ENCODE assay signal across 9 mouse cellular contexts in the genomic region with DNA sequence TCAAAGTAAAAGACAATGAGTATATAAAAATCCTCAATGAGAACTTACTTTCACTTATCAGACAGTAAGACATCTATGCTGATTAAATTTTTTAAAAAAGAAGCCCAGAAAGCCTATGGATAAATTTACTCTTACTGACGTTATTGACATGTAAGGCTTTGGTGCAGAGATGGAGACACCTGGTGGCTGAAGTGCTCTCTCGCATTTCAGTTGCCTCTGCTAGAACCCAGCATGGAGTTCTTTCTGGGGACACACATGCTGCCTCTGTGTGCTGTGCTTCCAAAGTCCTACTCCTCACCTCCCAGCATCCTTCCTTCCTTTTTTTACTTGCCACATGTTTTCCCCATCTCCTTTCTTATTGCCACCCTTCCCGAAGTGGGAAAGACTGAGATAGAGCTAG. TPM values are rescaled to one million over a fixed set of nuclear protein-coding genes. Genes with fewer than 3 reads are reported as not detected.
DNase-seq lines count a peak whose midpoint lies in the region; ATAC-seq and TF ChIP-seq lines count a peak whose summit lies in the region.
"Had no signal": no experiment of that assay in that cellular context is flagged by ENCODE, and none has a peak within 500 bp of the region (broad histone marks: within the 10 kb centered on the region; RNA-seq: fewer than 3 reads in every experiment).

No protein-coding gene starts in this region.

- H3K9ac ChIP-seq in embryonic facial prominence, embryonic 14.5 days (ENCODE audit: low read depth, low read length), result no peak overlapping the region
- no peak overlapping the region for H3K9ac ChIP-seq in kidney, postnatal 0 days (ENCODE audit: low read depth, low read length)
- H3K9ac ChIP-seq in intestine, embryonic 15.5 days, result no peak overlapping the region

- WGBS in spleen, adult 2 months, result 40% methylated on average over 3 of the region's 3 CpGs
- WGBS in embryonic facial prominence, embryonic 14.5 days, result 33% methylated on average over 3 of the region's 3 CpGs
- 30% methylated on average over 3 of the region's 3 CpGs for WGBS in kidney, postnatal 0 days
- 32% methylated on average over 3 of the region's 3 CpGs for WGBS in intestine, embryonic 15.5 days

- no peak overlapping the region for H3K27ac ChIP-seq in spleen, adult 2 months (ENCODE audit: insufficient read depth, low read length)
- no peak overlapping the region for H3K27ac ChIP-seq in embryonic facial prominence, embryonic 14.5 days (replicated peaks; ENCODE audit: low read depth, low read length)
- H3K27ac ChIP-seq in kidney, postnatal 0 days, result no peak overlapping the region
- no peak overlapping the region for H3K27ac ChIP-seq in intestine, embryonic 15.5 days

- H3K4me2 ChIP-seq in embryonic facial prominence, embryonic 14.5 days (ENCODE audit: low read depth, low read length), result no peak overlapping the region
- no peak overlapping the region for H3K4me2 ChIP-seq in kidney, postnatal 0 days (ENCODE audit: low read length)
- no peak overlapping the region for H3K4me2 ChIP-seq in intestine, embryonic 15.5 days (replicated peaks)

- H3K9me3 ChIP-seq in embryonic facial prominence, embryonic 14.5 days (ENCODE audit: control insufficient read depth, low read length), result no peaks in the 10 kb centered on the region
- H3K9me3 ChIP-seq in kidney, postnatal 0 days (replicated peaks; ENCODE audit: low read length), result no peaks in the 10 kb centered on the region
- H3K9me3 ChIP-seq in intestine, embryonic 15.5 days, result no peaks in the 10 kb centered on the region

- no peak overlapping the region for H3K4me3 ChIP-seq in spleen, adult 2 months (ENCODE audit: extremely low read depth, insufficient read depth, insufficient read length)
- H3K4me3 ChIP-seq in embryonic facial prominence, embryonic 14.5 days (ENCODE audit: low read depth, low read length), result no peak overlapping the region
- no peak overlapping the region for H3K4me3 ChIP-seq in kidney, postnatal 0 days (replicated peaks; ENCODE audit: low read depth, low read length)
- H3K4me3 ChIP-seq in intestine, embryonic 15.5 days (replicated peaks), result no peak overlapping the region

- no peaks in the 10 kb centered on the region for H3K36me3 ChIP-seq in spleen, adult 2 months (ENCODE audit: control insufficient read depth, insufficient read depth, low read length)
- H3K36me3 ChIP-seq in embryonic facial prominence, embryonic 14.5 days (ENCODE audit: control insufficient read depth, insufficient read depth, low read length), result no peaks in the 10 kb centered on the region
- H3K36me3 ChIP-seq in kidney, postnatal 0 days (ENCODE audit: insufficient read depth, low read length), result no peaks in the 10 kb centered on the region
- no peaks in the 10 kb centered on the region for H3K36me3 ChIP-seq in intestine, embryonic 15.5 days

- no peak for ATAC-seq in embryonic facial prominence, embryonic 14.5 days (ENCODE audit: low read depth)
- no peak for ATAC-seq in kidney, postnatal 0 days (replicated peaks; ENCODE audit: low FRiP score, low read depth)
- ATAC-seq in intestine, embryonic 15.5 days, result no peak

- no peak for TF ChIP-seq POLR2A in spleen, adult 2 months (IDR thresholded peaks at IDR 0.05; ENCODE audit: low read depth, low read length)

- DNase-seq in spleen, adult 2 months (ENCODE audit: low read depth in 1 of 2, low spot score in 2 of 2), result peak in 1 of 2 experiments; percentile 13
- DNase-seq in spleen, adult 12 weeks (ENCODE audit: low spot score), result no peak
- DNase-seq in brain, adult 2 months (ENCODE audit: low read depth, low spot score), result peak; percentile 90
- DNase-seq in embryonic facial prominence, embryonic 14.5 days (ENCODE audit: low spot score), result peak; percentile 56
- DNase-seq in kidney, postnatal 0 days (ENCODE audit: low spot score), result peak; percentile 42
- DNase-seq in lung, postnatal 10 days, result peak; percentile 21
- peak; percentile 81 to 84 for DNase-seq in right cerebral cortex, postnatal 10 days (ENCODE audit: low spot score in 2 of 2)

- H3K27me3 ChIP-seq in spleen, adult 2 months (ENCODE audit: control insufficient read depth, insufficient read depth, low read length), result no peaks in the 10 kb centered on the region
- no peaks in the 10 kb centered on the region for H3K27me3 ChIP-seq in embryonic facial prominence, embryonic 14.5 days (replicated peaks; ENCODE audit: control insufficient read depth, insufficient read depth, low read length)
- no peaks in the 10 kb centered on the region for H3K27me3 ChIP-seq in kidney, postnatal 0 days (ENCODE audit: insufficient read depth, low read length)
- no peaks in the 10 kb centered on the region for H3K27me3 ChIP-seq in intestine, embryonic 15.5 days (replicated peaks)

- peak; percentile 31; the same call in 1 of the 2 replicates for TF ChIP-seq CTCF in spleen, adult 2 months (IDR thresholded peaks at IDR 0.05; ENCODE audit: extremely low read depth, insufficient read depth, insufficient read length, insufficient replicate concordance)
- TF ChIP-seq CTCF in kidney, postnatal 0 days (IDR thresholded peaks at IDR 0.05; ENCODE audit: low read depth), result peak; percentile 70

- H3K4me1 ChIP-seq in spleen, adult 2 months (ENCODE audit: control insufficient read depth, insufficient read depth, insufficient read length), result peaks cover 6% of the 10 kb centered on the region; the same call in 1 of the 2 replicates
- H3K4me1 ChIP-seq in embryonic facial prominence, embryonic 14.5 days (ENCODE audit: control insufficient read depth, insufficient read depth, low read length), result no peaks in the 10 kb centered on the region
- no peaks in the 10 kb centered on the region for H3K4me1 ChIP-seq in kidney, postnatal 0 days (replicated peaks; ENCODE audit: insufficient read depth, low read length)
- no peaks in the 10 kb centered on the region for H3K4me1 ChIP-seq in intestine, embryonic 15.5 days (replicated peaks)

RNA-seq across cellular contexts. Expression of a gene that starts 58.4 kb away (rescaled TPM):
- polyA plus RNA-seq in spleen, adult 2 months (2012; rRNA removed), result not detected in 2 replicates
- polyA plus RNA-seq in embryonic facial prominence, embryonic 14.5 days (2014; fragmentation: Nextera tagmentation; extraction: Ambion mirVana), result 0.47 and 1.3 TPM in 2 replicates
- 0.14 and 0.33 TPM in 2 replicates for polyA plus RNA-seq in kidney, postnatal 0 days (2015; fragmentation: Nextera tagmentation; extraction: Ambion mirVana)
- not detected in 2 replicates for polyA plus RNA-seq in intestine, embryonic 15.5 days (2015; fragmentation: Nextera tagmentation; extraction: Ambion mirVana)
- polyA plus RNA-seq: heart, embryonic 14.5 days had no signal
